Mouse (Mus musculus) cortical plate, adult 2 months (tissue): ENCODE measurements around the gene Rcan1. TPM values are rescaled to one million over a fixed set of nuclear protein-coding genes. Genes with fewer than 3 reads are reported as not detected.

Source experiments
- H3K27ac ChIP-seq: fragments of 200-500 bp; 2 replicates; pipeline ENCODE4 v1.5.1; 2012; ENCODE audit warnings: low read length, control low read depth, inconsistent platforms; ENCODE audit not compliant: insufficient read depth
- H3K4me1 ChIP-seq: fragments of 200-500 bp; 2 replicates; pipeline ENCODE4 v1.6.1; 2011; ENCODE audit warnings: low read length; ENCODE audit not compliant: control insufficient read depth, insufficient read depth
- H3K4me3 ChIP-seq: fragments of 200-500 bp; 2 replicates; pipeline ENCODE4 v1.5.1; 2011; ENCODE audit warnings: mild to moderate bottlenecking, low read length, control low read depth; ENCODE audit not compliant: insufficient read depth
- CTCF ChIP-seq: fragments of 200-500 bp; IDR thresholded peaks from 2 replicates; pipeline ENCODE4 v1.5.1; 2011; ENCODE audit warnings: mild to moderate bottlenecking, control low read depth, low read length; ENCODE audit not compliant: insufficient read depth; ENCODE audit errors: extremely low read depth
- POLR2A ChIP-seq: fragments of 200-500 bp; IDR thresholded peaks from 2 replicates; pipeline ENCODE4 v1.6.1; 2011; ENCODE audit warnings: mild to moderate bottlenecking, low read length, control low read depth; ENCODE audit not compliant: insufficient read depth; ENCODE audit errors: extremely low read depth
- polyA plus RNA-seq: library from polyadenylated mRNA; depleted of rRNA; stranded (reverse); fragments of >200 nt; gene quantifications from 2 replicates; pipeline ENCODE4 v1.2.3, GENCODE M21; 2012

Gene Rcan1
- polyA plus RNA-seq, 1 experiment: 50.9 TPM

DNA sequence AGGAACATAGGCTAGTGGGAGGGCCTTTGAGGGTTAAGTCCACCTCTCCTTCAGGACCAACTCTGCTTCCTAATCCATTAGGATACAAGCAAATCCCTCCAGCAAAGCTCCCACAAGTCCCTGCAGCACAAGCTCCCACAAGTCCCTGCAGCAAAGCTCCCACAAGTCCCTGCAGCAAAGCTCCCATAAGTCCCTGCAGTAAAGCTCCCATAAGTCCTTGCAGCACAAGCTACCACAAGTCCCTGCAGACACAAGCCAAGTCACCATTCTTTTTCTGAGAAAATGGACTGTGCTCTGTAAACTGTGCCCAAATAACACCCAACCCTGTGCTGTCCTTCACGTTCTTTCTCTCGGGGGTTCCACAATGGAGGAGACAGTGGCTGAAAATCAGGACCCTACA lies 66.5 kb downstream of the Rcan1 start:
- Histone ChIP-seq H3K4me1 (no peaks in the 10 kb centered on the region; the same call in 1 of the 2 replicates), H3K27ac (no peak overlapping the region), H3K4me3 (no peak overlapping the region)
- TF ChIP-seq POLR2A (no peak), CTCF (no peak)

DNA sequence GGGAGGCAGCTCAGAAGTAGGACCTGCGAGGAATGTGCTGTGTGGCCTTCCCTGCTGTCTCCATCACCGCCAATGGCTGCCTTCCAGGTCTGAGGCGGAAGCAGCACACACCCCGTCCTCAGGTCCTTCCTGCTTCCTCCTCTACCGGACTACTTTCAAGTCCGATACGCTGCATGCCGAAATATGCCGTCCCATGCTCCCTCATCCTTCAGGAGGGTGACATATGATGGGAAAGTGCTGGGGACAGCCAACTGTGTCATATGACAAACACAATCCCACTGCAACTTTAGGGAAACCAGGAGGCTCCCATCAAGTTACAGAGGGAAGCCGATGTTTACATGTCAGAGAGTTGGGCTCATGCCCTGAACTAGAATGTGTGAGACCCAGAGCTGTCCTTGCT lies 67.6 kb downstream of the Rcan1 start:
- no peak for TF ChIP-seq POLR2A
- TF ChIP-seq CTCF: no peak
- H3K4me1 ChIP-seq: no peaks in the 10 kb centered on the region; the same call in 1 of the 2 replicates
- H3K27ac ChIP-seq: peak overlapping the region; percentile 37; the same call in 1 of the 2 replicates
- no peak overlapping the region for H3K4me3 ChIP-seq

- H3K27ac ChIP-seq: 0 out of 2 replicates have a peak overlapping the region, but pooled peaks have one; percentile 37
- H3K4me3 ChIP-seq: no peak overlapping the region
- no peak for TF ChIP-seq CTCF
- no peak for TF ChIP-seq POLR2A
- H3K4me1 ChIP-seq: no peaks in the 10 kb centered on the region; the same call in 1 of the 2 replicates
Measured at GRCm38 (mm10) chr16:92402216-92402615, 68.5 kb downstream of the Rcan1 start.

DNA sequence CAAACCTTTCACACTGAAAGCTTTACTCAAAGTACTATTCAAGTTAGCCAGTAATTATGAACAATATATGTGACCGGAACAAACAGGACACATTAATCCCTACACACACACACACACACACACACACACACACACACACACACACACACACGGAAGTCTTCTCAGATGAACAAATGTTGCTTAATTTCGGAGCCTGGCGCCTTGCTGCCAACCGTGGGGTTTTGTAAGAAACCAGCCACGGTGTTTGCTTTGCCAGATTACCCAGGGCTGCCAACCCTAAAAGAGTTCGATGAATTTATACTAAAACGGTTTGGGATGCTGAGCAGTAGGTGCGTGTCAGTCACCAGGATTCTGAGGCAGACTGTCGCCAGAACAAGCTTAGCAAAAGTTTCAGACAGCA lies 69.5 kb downstream of the Rcan1 start:
- H3K4me1 ChIP-seq: no peaks in the 10 kb centered on the region; the same call in 1 of the 2 replicates
- H3K27ac ChIP-seq: no peak overlapping the region
- H3K4me3 ChIP-seq: no peak overlapping the region
- TF ChIP-seq POLR2A: no peak
- no peak for TF ChIP-seq CTCF

- Histone ChIP-seq H3K4me3 (peak overlapping the region; percentile 33), H3K27ac (peak overlapping the region; percentile 31; the same call in 1 of the 2 replicates), H3K4me1 (no peaks in the 10 kb centered on the region; the same call in 1 of the 2 replicates)
- TF ChIP-seq CTCF: no peak
- TF ChIP-seq POLR2A: peak; percentile 69
Measured at GRCm38 (mm10) chr16:92399490-92400458, 70.9 kb downstream of the Rcan1 start.

- Histone ChIP-seq H3K4me1 (no peaks in the 10 kb centered on the region; the same call in 1 of the 2 replicates), H3K27ac (no peak overlapping the region), H3K4me3 (peak overlapping the region; percentile 33; the same call in 1 of the 2 replicates)
- TF ChIP-seq CTCF: no peak
- TF ChIP-seq POLR2A: no peak
Measured at GRCm38 (mm10) chr16:92398574-92399118, 72.0 kb downstream of the Rcan1 start.

GRCm38 (mm10) chr16:92397745-92398573 lies 72.7 kb downstream of the Rcan1 start:
- Histone ChIP-seq H3K4me1 (no peaks in the 10 kb centered on the region; the same call in 1 of the 2 replicates), H3K27ac (no peak overlapping the region), H3K4me3 (no peak overlapping the region)
- TF ChIP-seq CTCF: no peak
- TF ChIP-seq POLR2A: no peak

DNA sequence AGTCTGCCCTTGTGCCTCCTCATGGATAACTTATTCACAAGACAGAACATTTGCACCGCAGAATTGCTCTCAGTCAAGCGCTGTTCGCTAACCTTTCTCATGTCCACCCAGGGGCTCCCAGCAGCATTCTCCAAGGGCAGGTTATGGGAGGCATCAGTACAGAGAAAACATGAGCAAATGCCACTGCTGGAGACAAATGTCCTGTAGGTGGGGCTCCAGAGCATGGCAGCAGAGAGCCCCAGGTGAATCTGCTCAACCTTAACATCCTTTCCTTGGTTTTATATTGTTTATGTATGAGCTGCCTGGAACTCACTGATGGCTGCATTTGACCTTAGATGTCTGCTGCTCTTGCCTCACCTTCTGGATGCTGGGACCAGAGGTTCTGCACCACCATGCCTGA lies 76.9 kb downstream of the Rcan1 start:
- Histone ChIP-seq H3K4me1 (no peaks in the 10 kb centered on the region), H3K27ac (no peak overlapping the region), H3K4me3 (no peak overlapping the region)
- TF ChIP-seq CTCF: peak; percentile 14; the same call in 1 of the 2 replicates
- no peak for TF ChIP-seq POLR2A

DNA sequence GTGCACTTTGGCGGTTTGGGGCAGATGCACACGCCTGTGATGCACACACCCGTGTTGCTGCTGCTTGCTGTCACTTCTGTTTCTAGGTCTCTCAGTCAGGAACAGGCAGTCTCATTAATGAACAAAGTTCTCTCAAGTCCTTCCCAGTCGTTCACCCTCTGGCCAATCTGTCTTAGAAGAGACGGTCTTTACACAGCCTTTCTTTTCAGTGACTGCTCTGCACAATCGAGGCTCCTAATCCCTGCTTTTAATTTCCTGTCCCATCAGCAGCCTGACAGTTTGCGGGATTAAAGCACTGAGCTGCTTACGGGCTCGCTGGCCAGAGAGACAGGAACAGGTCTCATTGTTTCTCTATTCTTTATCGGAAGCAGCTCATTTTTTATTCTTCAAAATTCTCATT lies 83.0 kb downstream of the Rcan1 start:
- Histone ChIP-seq H3K4me3 (no peak overlapping the region), H3K27ac (no peak overlapping the region), H3K4me1 (no peaks in the 10 kb centered on the region)
- TF ChIP-seq POLR2A (no peak), CTCF (no peak)
